Mouse (Mus musculus) heart, adult 2 months (tissue): ENCODE results near the gene Zfp748.

Experiments used
- EP300 ChIP-seq: fragments of 200-500 bp; IDR thresholded peaks from 2 replicates; pipeline ENCODE4 v1.6.1; 2011; ENCODE audit warnings: low read depth, low read length, control low read depth; ENCODE audit not compliant: insufficient read depth
- POLR2A ChIP-seq: fragments of 200-500 bp; IDR thresholded peaks from 2 replicates; pipeline ENCODE4 v1.6.1; 2011; ENCODE audit warnings: mild to moderate bottlenecking, low read depth, low read length, control low read depth; ENCODE audit not compliant: insufficient read depth

- TF ChIP-seq EP300 (peak; percentile 63; the same call in 1 of the 2 replicates), POLR2A (peak; percentile 74)
Measured at GRCm38 (mm10) chr13:67552505-67553346, 904 bp downstream of the Zfp748 start.
